Mouse (Mus musculus) mesoderm, embryonic 11.5 days (tissue): ENCODE results near the gene Olfr153.
"Not testable (repeated sequence)": the region's sequence is repeated elsewhere in the genome, so short reads cannot be mapped to it uniquely, and the experiment has no call there.

Source experiments
- DNase-seq: peaks from one replicate; pipeline ENCODE4 v3.0.0-alpha.2; 2012; ENCODE audit warnings: low read depth, low spot score

Gene Olfr153

DNA sequence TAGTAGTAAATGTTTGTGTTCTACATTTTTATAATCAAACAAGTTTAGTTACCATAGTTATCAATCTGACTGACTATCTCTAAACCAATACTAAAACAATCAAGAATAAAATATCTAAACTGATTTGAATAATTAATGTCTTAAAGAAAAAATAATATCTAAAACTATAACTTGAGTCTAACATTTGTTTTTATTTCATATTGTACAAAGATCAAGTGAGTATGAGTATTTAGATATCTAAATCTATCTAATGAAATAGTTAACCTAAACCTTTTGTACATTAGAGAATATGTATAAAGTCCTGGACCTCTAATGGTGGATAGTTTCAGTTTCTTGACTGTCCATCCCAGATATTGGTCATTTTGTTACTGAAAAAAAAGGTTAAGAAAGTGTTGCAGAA, at the start of gene Olfr153:
Gene Olfr153 (plus strand): TSS at position 301 of the 400 bp plus-strand sequence.
- DNase-seq, result no peak

DNA sequence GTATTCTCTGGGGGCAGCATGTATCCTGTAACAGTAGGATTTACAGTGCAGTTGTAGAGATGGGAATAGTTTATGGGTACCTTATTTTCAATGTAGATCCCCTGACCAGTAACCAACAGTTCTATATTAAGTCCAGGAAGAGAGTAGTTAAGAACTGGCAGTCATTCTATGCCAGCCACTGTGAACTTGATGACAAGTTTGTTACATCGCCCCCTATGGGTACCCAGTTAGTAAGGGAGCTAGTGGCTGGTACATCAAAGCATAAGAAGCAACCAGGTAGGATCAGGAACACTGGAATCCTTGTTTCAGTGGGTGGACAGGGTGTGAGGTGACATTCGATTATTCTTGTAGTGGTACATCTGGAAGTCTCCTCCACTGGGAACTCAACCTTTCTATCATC, 49.3 kb upstream of the Olfr153 start:
- no peak for DNase-seq

DNA sequence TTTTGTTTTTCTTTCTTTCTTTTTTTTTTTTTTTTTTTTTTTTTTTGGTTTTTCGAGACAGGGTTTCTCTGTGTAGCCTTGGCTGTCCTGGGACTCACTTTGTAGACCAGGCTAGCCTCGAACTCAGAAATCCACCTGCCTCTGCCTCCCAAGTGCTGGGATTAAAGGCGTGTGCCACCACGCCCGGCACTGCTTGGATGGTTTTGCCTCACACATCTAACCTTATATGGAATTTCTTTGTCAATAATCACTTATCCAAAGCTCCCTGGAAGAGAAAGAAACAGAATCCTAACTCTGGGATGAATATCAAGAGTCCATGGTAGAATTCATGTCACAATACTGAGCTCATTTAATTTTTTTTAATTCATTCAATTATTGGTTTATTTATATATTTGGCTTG, 34.6 kb upstream of the Olfr153 start, which contains the start of gene Pramel7:
Gene Pramel7 (minus strand): TSS at position 101 of the 400 bp plus-strand sequence.
- DNase-seq, result not testable (repeated sequence)

DNA sequence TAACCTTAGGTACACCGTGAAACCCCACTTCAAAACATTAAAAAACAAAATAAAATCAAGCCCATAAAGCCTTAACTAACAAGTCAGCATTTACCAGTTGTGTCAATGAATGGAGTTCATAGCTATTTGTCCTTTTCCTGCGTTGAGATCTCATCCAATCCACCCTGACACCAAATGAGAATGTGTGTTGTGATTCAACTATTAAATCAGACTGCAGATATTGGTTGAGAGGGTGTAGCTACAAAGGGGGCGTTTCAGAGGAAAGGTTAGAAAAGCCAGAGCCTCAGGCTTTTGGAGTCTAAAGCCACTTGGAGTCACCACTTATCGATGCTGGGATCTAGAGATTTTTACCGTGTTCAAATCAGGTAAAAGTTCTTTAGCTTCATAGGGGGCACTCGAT, 25.3 kb upstream of the Olfr153 start, which contains the start of gene Pramel6:
Gene Pramel6 (plus strand): TSS at position 301 of the 400 bp plus-strand sequence.
- DNase-seq, result no peak

DNA sequence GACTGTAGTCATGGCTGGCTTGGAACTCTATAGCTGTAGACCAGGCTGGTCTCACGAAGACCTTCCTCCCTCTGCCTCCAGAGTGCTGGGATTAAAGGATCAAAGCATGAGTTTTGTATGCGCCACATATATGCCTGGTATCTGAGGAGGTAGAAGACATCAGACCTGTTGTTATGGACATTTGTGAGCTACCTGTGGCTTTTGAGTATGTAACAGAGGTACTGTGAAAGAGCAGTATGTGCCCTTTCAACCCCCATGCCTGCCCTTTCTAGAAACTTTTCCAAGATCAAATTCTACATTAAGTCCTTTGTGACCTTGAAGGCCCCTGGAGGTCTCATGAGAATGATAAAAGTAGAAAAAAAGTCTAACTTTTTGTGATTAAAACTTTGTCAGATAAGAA, 16.6 kb upstream of the Olfr153 start:
- DNase-seq, result no peak

DNA sequence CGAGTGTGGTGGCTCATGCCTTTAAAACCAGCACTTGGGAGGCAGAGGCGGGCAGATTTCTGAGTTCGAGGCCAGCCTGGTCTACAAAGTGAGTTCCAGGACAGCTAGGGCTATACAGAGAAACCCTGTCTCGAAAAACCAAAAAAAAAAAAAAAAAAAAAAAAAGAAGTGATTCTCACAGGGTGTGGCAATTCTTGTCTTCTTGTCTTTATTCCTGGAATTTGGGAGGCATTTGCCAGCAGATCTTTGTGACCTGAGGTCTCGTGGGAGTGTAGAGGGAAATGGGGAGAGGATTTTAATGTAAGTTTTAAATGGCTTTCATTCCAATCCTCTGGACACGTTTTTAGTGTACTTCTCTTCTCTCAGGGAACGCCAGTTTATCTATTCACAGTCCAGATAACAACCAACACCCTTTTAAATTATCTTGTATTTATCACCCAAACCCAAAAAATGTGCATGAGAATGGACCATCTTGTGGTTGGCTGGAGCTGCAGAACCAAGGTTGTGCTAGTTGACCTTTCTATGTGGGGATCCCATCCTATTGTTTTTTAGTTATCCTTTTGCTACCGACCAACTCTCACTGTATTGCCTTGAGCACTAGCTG, 16.0 kb upstream of the Olfr153 start:
- DNase-seq, result no peak

DNA sequence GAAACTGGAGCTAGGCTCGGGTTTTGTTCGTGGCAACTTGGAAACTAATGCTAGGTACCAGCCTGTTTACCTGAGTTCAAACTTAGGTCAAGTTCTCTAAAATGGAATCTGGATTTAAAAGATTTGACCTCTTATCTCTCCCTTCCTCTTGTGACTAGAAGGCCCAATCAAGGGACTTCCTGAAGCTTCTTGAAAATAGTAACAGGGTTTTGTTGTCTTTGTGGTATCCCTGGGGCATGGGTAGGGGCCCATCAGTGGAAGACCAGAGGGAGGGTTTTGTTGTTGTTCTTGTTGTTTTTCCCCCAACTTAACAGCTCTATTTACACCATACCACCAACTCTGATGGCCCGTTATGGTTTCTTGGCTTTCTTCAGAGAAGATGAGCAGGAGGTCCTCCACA, 15.0 kb upstream of the Olfr153 start:
- DNase-seq, result no peak

DNA sequence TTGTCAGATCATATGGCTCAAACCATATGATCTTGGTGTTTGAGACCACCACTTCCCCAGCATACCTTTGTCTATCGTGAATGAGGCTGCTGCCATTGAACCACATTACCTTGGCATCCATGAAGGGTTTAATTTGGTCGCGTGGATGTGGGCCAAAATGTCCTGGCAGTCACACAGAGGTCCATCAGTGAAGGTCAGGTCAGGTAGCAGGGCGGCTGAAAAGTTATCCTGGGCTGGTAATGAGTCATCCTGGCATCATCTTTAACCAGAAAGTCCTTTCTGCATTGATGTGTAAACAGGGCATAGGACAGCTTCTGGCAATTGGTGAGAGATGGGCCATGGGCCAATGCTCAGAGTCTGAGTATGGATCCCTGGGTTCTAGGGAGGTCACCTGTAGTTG, 10.9 kb upstream of the Olfr153 start:
- DNase-seq, result no peak

DNA sequence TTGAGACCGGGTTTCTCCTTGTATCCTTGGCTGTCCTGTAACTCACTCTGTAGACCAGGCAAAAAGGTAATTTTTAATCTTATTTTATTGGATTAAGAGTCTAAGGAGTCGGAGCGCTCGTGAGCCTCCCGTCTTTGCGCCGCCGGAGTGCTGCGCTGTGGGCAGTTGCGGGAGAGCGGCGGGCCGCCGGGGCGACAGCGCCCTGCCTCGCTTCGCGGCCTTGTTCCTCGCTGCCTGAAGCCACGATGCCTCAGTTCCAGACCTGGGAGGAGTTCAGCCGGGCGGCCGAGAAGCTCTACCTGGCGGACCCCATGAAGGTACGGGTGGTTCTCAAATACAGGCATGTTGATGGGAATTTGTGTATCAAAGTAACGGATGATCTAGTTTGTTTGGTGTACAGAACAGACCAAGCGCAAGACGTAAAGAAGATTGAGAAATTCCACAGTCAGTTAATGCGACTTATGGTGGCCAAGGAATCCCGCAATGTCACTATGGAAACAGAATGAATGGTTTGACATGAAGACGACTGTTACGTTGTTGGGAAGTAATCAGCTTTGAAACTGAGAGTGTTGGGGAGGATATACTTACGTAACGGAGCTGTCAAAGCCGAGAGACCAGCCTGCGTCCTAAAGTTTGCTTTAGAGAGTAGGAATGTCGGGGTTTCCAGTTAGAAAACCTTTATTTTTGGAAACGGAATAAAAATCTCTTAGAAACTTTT, 5.5 kb upstream of the Olfr153 start:
- DNase-seq, result not testable (repeated sequence)

DNA sequence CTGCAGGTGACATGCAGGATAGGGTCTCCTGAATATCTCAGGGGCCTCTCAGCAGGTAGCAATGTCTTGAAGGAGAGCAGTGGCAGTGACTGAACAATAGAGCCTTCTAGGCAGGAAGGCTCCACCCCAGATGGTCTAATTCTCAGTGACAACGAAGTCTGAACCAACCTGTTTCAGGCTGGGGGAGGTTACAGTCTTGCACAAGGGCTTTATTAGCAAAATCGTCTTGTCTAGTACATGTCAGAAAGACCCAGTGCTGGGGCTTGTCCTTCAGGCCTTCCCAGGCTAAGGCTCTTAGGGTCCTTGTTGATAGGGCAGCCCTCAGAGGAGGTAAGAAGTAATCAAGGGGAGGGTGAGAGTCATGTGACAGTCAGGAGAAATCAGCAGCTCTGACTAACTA, 3.2 kb downstream of the Olfr153 start:
- no peak for DNase-seq

DNA sequence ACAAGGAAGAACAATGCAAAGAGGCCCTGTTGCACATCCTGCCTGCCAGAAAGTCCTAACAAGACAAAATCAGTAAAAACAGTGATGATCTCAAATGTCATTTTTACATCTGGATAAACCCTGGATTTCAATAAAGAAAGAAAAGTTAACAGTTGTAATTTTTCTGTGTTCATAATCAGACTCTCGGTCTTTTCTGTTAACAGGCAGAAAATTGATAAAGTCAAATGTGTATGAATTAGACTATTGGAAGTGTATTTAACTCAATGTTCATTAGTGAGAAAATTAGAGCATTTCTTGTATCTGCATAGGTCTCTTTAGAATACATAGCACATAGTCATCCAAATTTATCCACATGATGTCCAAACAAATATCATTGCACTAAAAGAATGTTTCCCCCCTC, 13.8 kb downstream of the Olfr153 start, which contains the start of gene Olfr1128:
Gene Olfr1128 (minus strand): TSS at position 101 of the 400 bp plus-strand sequence.
- no peak for DNase-seq

DNA sequence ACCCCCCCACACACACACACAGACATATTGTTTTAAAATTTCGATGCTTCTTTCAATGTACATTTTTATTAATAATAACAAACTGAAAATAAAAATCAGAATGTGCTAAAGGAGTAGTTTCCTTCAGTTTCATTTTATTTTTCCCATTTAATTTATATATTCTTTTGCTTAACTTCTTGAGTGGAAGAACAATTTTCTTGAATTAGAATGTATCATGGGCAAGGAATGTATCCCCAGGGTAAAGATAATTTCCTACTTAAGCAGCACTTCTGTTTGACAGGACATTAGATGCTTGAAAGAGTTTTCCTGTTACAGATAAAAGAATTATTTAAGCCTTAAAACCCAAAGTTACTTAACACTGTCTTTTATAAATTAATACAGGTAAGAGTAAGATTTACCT, 42.0 kb downstream of the Olfr153 start, which contains the start of gene Olfr1129:
Gene Olfr1129 (plus strand): TSS at position 301 of the 400 bp plus-strand sequence.
- DNase-seq, result not testable (repeated sequence)
